Mouse (Mus musculus) lung, postnatal 25 days (tissue): ENCODE measurements at regions not wholly inside any gene's neighbourhood (a gene's known extent, or its start where the extent isn't known, plus 50 kb on each side); places are given as distances from the start of the nearest gene placed in this dataset.
"Not testable (repeated sequence)": the region's sequence is repeated elsewhere in the genome, so short reads cannot be mapped to it uniquely, and the experiment has no call there.

Experiments
- DNase-seq: peaks from one replicate; pipeline ENCODE4 v3.0.0; 2022; ENCODE audit warnings: low spot score

DNA sequence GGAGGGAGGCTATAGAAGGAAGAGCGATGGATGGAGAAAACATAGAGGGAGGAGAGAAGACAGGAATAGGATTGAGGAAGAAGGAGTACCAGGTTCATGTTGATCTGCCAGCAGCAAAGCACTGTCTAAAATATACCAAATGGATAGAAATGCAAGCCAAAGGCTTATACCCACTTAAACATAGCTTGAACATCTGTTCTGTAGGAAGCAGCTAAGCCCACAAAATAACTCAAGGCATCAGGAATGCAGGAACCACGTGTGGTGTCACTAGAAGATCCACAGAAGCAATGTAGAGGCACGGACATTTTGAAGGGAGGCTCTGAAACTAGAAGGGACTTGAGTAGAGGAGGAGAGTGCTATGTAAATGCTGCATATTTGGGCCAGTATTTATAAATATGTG is 78.9 kb downstream of the Smgc start:
- DNase-seq = no peak

DNA sequence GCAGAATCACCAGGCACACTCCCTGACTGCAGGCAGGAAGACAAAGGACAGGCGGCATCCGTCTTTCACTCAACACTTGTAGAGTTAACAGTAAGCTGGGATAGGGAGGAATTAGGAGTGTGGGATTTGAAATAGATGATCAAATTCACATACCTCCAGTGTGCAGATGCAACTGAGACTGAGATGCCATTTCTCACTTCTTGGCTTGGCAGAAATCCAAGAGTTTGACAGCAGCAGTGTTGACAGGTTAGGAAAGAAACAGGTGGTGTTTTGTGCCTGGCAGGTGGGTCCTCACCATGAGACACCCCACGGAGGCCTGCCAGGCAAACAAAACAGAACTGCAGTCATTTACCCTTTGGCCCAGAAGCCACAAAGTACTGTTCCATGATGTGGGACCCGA is 79.8 kb downstream of the Smgc start:
- no peak for DNase-seq

DNA sequence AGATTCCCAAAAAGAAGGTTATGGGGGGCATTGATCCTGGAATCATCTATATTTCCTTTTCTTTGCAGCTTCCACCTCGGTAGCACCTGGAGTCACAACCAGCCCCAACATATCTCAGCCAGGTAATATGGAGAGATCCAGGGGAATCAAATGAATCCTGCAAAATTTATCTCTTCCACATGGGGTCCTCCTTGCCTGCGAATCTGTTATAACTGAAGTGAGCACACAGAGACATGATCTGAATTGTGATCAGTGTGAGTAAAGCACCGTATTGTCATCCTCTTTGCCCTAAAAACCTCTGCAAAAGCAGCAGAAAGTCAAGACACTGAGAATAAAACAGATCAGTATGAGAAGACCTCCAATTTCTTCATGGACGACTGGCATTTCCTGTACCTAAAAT is 86.5 kb downstream of the Smgc start:
- no peak for DNase-seq

DNA sequence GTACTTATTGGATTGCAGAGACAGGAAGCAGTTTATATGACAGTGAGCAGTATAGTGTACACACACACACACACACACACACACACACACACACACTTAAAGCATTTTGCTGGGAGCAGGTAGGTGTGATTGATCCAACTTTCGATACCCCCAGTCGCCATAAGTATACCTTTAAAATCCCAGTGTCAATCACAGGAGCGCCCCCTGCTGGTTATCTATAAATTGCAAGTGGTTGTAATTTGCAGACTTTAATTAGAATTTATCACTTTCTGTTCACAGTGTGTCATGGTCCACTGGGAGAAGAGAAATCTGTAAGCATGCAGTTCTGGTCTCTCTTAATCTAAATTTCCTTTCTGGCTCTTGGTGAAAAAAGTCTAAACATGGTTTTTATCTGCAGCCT is 89.4 kb downstream of the Smgc start:
- no peak for DNase-seq

DNA sequence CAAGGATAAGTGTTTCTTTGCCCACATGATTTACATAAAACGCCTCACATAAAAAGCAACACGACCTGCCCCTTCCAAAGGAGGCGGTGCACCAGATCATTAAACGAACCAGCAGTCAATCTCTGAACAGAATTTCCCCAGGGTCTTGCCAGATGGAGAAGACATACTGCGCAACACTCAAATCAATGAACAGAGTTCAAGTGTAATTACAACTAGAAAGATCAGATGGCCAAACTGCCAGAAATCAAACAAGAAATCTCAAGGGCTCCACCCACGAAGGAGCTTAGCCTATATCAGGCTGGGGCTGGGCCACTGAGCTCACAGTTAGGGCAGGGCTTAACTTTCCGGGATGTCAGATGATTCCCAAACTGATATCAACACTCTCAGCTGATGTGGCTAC is 90.4 kb downstream of the Smgc start:
- no peak for DNase-seq

DNA sequence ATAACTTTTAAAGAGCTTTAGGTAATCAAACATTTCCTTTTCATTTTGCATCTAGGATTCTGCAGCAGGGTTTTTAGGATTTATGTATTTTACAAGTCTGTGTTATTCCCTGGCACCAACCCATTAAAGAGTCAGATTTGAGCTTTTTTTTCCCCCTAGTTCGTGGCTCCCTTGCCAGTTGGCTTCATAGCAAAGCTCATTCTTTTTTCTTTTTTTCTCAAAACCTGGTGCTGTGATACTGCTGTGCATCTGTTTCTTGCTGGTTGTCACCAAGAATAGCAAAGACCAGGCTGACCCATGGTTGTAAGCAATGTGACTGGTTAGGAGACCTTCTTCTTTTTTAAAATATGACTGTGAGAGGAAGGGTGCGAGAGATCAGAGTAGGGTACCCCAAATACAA is 93.7 kb upstream of the Cntn1 start:
- DNase-seq = no peak

DNA sequence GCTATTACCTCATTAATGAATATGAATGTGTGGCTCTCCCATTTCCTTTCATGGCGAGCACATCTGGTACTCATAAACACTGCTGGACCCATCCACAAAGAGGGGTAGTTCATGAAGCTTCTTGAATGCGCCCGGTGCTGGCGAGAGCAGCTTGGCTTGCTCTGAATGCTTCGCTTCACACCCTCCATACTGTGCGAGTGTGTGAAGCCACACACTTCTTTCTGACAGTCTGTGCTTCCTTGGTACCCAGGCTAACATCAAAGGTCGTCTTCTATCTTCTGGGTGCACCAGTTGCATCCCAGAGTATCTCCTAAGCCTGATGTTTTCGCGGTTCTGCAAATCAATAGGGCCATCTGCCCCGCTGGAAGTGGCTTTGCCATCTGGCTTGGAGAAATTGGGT is 85.8 kb upstream of the Cntn1 start:
- no peak for DNase-seq

DNA sequence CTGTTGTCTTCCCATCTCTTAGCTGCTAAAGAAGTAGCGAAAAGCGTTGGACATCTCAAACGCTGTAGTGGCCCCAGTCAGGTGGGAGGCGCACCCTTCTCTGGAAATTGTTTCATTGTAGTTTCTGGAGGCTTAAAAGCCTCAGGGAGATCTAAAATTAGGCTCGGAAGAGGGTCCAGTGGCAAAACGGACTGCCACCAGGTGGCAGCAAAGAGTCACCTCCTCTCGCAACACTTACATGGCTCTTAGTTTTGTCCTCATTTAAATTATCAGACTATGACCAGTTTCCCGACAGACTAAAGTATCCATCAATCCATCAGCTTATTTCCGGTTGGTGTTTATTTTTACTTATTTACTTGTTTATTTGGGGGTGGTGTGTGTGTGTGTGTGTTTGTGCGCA is 81.6 kb upstream of the Cntn1 start:
- peak; percentile 7 for DNase-seq

DNA sequence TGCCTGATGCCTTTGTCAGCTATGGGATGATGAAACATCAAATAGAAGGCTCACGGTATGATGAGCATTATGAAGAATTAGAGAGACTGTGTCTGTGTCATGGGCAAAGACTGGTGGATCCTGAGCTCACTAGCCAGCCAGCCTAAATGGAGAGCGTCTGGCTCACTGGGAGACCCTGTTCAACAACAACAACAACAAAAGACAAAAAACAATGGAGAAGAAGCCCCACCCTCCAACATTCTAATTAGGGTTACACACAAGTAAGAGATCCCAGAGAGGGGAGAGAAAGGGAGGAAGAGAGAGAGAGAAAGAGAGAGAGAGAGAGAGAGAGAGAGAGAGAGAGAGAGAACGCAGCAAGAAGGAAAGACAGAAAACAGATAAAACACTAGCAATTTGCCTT is 79.6 kb upstream of the Cntn1 start:
- no peak for DNase-seq

DNA sequence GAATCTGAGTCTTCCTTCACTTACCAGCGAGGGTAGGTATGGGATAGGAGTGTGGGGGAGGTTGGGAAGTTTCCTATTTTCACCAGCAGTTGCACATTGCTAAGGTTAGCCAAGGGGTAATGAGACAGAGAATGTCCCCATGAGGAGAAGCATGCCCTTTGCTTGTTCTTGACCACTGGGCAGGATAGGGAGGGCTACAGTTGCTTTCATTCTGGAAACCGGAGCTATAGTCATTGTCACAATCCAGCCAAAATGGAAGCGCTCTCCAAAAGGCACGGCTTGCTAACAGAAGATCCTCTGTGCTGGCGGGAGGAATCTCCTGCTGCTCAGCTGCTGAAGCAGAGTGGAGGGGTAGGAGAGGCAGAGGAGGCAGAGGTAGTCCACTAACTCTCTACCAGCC is 79.1 kb upstream of the Cntn1 start:
- no peak for DNase-seq

DNA sequence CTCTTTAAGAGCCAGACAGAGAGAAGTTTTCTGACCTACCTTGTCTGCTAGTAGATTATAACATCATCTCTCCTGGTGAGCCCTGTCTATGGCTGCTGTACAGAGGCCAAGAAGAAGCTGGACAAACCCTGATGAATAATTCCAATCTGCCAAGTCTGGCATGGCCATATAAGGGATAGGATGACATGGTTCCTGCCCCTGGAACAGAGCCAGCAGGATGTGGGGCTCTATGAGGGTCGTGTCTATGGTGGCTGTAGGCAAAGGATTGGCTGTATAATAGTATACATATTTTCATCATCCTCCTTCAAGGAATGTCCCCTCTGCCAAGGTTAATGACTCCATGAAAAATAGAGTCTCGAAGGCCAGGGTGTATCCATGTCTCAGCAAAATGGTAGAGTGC is 75.4 kb upstream of the Cntn1 start:
- no peak for DNase-seq

DNA sequence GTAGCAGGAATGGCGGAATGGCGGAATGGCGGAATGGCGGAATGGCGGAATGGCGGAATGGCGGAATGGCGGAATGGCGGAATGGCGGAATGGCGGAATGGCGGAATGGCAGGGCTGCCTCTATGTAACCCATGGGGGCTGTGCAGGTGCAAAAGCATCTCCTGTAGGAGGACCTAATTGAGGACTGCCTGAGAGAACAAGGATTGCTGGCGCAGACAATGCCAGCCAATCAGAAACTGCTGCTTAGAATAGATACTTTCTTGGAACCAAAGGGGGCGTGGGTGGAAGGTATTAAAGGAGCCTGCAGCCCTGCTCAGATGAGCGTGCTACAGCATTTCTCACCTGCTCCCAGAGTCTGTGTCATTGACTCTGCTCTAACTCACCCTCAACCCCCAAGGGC is 67.8 kb upstream of the Cntn1 start:
- not testable (repeated sequence) for DNase-seq

DNA sequence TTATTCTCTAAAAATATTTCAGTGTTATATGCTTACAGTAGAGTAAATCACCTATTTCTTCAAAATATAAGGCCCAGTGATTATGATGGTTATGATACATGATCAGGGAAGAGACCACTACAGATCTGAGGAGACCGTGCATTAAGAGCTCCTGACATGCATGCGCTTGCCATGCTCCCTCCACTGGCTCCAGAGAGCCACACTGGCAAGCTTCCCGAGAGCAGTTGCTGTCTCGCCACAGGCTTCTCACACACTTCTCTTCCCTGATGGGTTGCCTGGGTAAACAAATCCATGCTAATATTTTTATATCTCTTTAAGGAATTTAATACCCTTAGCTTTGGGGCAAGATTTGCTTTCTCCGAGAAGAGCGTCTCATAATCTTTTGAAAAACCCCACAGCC is 50.9 kb upstream of the Cntn1 start:
- no peak for DNase-seq
